Mouse (Mus musculus) megakaryocyte progenitor cell, adult 5-6 weeks (primary cell): Measurements from ENCODE around the gene Klhl7. TPM values are rescaled to one million over a fixed set of nuclear protein-coding genes. Genes with fewer than 3 reads are reported as not detected.

Experiments
- ATAC-seq: replicated peaks from 2 replicates; pipeline ENCODE4 v1.8.0; 2016; ENCODE audit warnings: mild to moderate bottlenecking, moderate TSS enrichment, inconsistent platforms; ENCODE audit not compliant: poor library complexity
- total RNA-seq, 2 experiments: library from RNA; stranded (forward) in 1 of 2; stranded (reverse) in 1 of 2; fragments of 157-497, 149-512 nt in 1 of 2; fragments of 200-1000 nt in 1 of 2; gene quantifications; 2 replicates each; pipeline versions ENCODE4 v1.2.3 to v1.2.4; 2015 to 2017

The Klhl7 gene
- total RNA-seq, 2 experiments from 2014 or later: 17.0 to 22.2 TPM

- ATAC-seq: no peak
Measured at GRCm38 (mm10) chr5:24167263-24167662, 66.9 kb downstream of the Klhl7 start.

- ATAC-seq: no peak
Measured at GRCm38 (mm10) chr5:24169881-24170280, 69.5 kb downstream of the Klhl7 start.

GRCm38 (mm10) chr5:24172092-24172491, 71.7 kb downstream of the Klhl7 start:
- no peak for ATAC-seq

- ATAC-seq: no peak
Measured at GRCm38 (mm10) chr5:24181514-24182295, 81.3 kb downstream of the Klhl7 start.

GRCm38 (mm10) chr5:24182296-24182734, 81.9 kb downstream of the Klhl7 start:
- no peak for ATAC-seq

- no peak for ATAC-seq
Measured at GRCm38 (mm10) chr5:24183096-24183495, 82.7 kb downstream of the Klhl7 start.

- no peak for ATAC-seq
Measured at GRCm38 (mm10) chr5:24184011-24184410, 83.6 kb downstream of the Klhl7 start.

- ATAC-seq: no peak
Measured at GRCm38 (mm10) chr5:24188476-24188875, 88.1 kb downstream of the Klhl7 start.

- no peak for ATAC-seq
Measured at GRCm38 (mm10) chr5:24191821-24192220, 91.4 kb downstream of the Klhl7 start.

- ATAC-seq: peak; percentile 37; the same call in 1 of the 2 replicates
Measured at GRCm38 (mm10) chr5:24201006-24201405, 100.6 kb downstream of the Klhl7 start.

GRCm38 (mm10) chr5:24202492-24202891, 102.1 kb downstream of the Klhl7 start:
- no peak for ATAC-seq

- ATAC-seq: no peak
Measured at GRCm38 (mm10) chr5:24203266-24203665, 102.9 kb downstream of the Klhl7 start.

GRCm38 (mm10) chr5:24207965-24208364, 107.6 kb downstream of the Klhl7 start:
- no peak for ATAC-seq

GRCm38 (mm10) chr5:24208505-24208904, 108.1 kb downstream of the Klhl7 start:
- peak; percentile 79 for ATAC-seq

Other genes with a start within 250 kb of the Klhl7 start
- 14.0 and 16.8 TPM in 2 replicates for gene Fam126a, start 69.9 kb upstream of the Klhl7 start, total RNA-seq (2015)
- gene Fam126a, start 69.9 kb upstream of the Klhl7 start, total RNA-seq (2017): 12.3 and 19.0 TPM in 2 replicates
- gene Nupl2, start 64.4 kb downstream of the Klhl7 start, total RNA-seq (2015): 13.2 and 16.1 TPM in 2 replicates
- gene Nupl2, start 64.4 kb downstream of the Klhl7 start, total RNA-seq (2017): 5.7 and 10.1 TPM in 2 replicates